Mouse (Mus musculus) v-Abl transformed pro-B cells (cell line): ENCODE results near the gene Fbxl8.

Experiments
- in situ Hi-C, 2 experiments: fragments of 400-800 bp; cut with MboI; formaldehyde crosslinking; loops; one replicate each; pipeline ENCODE4 v1.15.1; 2025; ENCODE audit not compliant: unreplicated experiment in 2 of 2

The Fbxl8 gene

DNA sequence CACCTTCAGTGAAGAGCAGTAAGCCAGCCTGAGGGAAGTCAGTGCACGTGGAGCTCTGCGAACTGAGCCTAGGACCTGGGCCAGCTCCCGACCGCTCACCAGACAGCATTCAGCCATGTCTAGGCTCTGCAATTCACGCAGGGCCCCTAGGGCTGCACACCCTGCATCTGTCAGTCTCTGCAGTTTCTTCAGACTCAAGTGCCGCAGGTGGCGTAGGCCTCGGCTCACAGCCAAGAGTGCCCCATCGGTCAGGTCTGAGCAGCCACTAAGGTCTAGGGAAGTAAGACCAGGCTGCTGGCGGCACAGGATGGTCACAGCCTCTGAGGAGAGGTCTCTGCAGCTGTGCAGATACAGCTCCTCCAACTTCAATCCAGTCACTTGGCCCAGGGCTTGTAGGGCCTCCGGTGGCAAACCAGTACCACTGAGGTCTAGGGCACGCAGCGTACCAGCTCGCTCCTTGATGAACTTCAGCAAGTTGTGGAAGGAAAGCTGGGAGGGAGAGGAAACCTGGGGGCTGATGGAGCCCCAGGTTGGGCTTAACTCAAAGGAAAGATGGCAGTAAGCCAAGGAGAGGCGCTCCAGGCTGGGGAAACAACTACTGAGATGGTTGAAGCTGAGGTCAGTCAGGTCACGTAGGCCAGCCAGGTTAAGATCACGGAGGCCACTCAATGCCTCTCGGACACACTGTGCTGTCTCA lies 50.8 kb downstream of the Fbxl8 start:
- in situ Hi-C loops: no loop called here

DNA sequence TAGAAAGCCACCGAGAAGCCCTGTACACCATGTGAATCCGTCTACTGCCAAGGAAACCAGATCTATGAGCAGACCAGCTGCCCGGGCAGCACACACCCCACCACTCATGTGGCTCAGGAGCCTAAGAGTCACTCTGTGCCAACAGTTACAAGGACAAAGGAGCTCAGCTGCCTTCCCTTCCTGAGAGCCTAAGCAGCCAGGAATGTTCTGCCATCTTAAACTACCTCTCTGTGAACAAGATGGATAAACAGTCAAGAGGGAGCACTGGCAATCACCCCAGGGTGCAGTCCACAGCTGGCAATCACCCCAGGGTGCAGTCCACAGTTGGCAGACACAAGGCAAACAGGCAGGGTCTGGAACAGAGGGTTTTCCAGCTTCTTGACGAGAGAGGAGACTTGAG lies 53.5 kb downstream of the Fbxl8 start:
- in situ Hi-C loops: no loop called here

DNA sequence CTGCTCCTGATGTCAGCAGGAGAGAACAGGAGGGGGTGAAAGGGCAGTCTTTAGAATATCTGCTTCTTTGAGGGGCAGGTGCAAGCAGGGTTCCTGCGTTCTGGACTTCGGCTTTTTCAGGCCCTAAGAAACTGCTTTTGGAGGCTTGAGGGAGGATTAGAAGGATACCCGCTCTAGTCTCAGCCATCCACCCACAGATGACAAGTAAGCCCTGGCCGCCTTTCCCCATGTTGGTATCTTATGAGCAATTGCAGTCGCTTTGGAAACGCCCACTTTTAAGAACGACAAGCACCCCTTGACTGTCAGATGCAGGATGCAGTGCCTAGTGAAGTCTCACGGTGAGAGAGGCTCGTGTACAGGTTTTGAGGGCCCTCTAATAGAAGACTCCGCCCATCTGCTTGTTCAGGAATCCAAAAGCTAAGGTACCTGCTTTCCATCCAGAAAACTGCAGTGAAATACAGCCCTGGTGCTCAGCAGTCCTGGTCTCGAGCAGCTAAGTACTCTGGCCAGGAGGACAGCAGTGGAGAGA lies 54.3 kb downstream of the Fbxl8 start:
- in situ Hi-C loops: no loop called here
